Mouse (Mus musculus) G1E-ER4 (cell line): Measurements from ENCODE around the gene Olfr961. TPM values are rescaled to one million over a fixed set of nuclear protein-coding genes. Genes with fewer than 3 reads are reported as not detected.

ENCODE experiments used
- GATA1 ChIP-seq: IDR thresholded peaks from one replicate; pipeline ENCODE4 v1.8.0; 2012; ENCODE audit warnings: low read length, inconsistent platforms
- polyA plus RNA-seq: library from polyadenylated mRNA; stranded (reverse); fragments of >175 nt; gene quantifications from 2 replicates; pipeline ENCODE4 v1.2.3, GENCODE M21; 2012

Gene Olfr961
- not detected in 2 replicates for polyA plus RNA-seq

DNA sequence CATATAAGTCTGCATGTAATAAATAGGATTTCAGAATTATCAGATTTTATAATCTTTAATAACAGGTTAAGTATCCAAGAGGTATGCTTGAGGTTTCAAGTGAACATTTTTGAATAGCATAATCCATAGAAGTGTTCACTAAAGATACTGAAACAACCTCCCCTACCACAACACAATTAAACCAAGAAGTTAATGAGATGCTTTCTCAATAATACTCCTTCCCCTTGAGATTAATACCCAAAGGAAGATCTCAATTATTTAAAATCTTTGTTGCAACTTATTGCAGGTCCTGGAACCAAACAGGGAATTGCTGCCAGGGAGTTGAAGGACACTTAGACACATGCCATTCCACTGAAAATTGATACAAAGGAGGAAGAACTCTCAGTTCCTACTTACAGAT is at the start of gene Olfr961:
Gene Olfr961 (plus strand): TSS at position 301 of the 400 bp plus-strand sequence.
- no peak for TF ChIP-seq GATA1

DNA sequence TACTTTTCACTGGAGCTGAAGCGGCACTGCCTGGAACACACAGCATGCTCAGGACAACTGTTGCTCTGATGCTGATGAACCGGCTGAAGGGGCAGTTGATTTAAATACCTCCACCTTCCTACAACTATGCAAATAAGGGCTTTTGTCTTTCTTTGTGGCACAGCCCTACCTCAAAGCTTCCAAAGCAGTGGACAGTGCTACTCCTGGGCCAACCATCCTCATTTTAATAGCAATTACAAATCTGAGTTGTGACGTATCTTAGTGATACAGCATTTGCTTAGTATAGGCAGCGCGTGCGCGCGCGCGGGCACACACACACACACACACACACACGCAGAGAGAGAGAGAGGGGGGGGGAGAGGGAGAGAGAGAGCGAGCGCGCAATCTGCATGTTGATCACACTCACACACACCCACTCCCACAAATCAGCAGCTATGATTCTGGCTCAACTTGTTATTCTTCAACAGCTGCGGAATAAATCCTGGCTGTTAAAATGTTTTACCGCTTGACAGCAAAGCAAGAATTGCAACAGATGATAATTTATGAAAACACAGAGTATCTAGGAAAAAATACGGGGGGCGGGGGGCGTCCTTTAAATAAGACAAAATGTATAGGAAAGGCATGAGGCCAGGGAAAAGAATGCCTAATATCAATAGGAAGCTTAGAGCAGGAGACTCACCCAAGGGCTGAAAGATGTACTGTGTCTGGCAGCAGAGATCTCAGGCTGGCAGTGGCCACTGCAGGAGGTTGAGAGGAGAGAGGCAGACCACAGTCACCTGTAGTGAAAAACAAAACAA is 42.2 kb upstream of the Olfr961 start:
- TF ChIP-seq GATA1, result no peak

DNA sequence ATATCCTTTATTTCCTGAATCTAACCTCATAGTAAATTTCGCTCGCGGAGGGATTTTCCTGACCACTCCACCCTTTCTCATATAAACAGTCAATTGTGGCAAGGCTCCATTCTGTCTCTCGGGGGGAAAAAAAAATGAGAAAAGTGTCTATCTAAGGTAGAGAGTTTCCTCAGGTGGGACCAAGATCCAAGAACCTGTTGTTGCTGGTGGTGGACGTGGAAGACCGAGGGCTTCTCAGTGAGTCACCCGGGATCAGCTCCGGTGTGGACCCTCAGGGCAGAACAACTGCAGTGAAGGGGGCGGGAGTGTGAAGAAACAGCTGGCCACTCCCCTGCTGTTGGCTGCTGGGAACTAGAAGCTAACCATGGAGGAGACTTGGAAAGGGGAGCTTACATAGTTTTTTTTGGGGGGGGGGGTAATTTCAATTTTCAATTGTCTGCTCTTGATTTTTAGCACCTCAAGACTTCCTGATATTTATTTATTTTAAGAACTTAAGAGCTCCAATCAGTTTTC is 41.5 kb upstream of the Olfr961 start:
- TF ChIP-seq GATA1, result no peak

DNA sequence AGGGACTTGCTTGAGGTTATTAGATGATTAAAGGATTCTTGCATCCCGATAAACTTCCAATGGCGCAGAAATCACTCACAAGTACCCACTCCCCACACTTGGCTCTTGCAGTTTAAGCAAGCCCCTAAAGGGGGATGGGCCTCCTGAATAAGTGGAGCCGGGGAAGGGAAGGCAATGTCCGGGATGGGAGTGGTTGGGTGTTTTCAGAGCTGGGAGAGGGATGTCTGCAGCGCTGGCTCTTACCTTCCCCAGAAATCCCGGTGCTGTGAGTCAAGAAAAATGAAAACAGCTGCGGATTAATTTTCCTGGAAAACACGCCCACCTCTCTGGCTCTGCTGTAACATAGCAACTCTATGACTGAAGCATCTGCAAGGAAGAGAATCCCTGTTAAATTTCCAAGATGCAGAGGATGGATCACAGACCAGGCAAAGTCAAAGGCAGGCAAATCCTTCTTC is 40.9 kb upstream of the Olfr961 start, which contains the start of gene AW551984:
Gene AW551984 (minus strand): TSS at position 405 of the 455 bp plus-strand sequence.
- TF ChIP-seq GATA1, result no peak

DNA sequence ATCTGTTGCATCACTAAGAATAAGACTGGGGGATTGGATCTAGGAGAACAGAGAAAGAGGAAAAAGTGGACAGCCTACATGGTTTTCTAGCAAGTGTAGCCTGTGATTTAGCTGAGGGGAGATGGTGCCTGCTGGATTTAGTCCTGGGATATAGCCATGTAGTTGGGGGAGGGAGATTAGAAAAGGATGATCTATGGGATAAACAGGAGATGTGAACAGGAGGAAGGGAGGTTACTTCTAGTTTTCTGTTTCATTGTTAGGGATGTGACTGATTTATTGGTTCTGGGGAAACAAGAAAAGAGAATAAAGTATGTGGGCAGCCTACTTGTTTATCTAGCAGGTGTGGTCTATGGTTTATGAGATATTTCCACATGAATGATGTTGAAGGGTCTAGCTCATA is 36.4 kb upstream of the Olfr961 start:
- no peak for TF ChIP-seq GATA1

DNA sequence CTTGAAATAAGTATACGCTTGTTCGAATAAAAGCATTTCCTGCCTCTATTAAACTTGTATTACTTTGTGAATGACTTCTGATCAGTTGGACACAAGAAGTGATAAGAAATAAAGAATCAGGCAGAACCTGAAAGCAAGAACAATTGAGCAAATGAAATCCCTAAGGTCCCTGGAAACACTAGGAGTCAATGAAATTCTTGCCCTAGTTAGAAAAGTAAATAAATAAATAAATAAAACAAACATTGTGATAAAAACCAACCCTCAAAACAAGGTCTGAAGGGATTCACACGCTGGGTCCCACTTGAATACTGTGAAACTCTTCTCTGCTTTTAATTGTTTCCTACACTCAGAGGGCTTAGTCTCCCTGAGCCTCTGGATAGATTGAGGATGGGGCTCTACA is 34.5 kb upstream of the Olfr961 start, which contains the start of gene Olfr148:
Gene Olfr148 (plus strand): TSS at position 301 of the 400 bp plus-strand sequence.
- no peak for TF ChIP-seq GATA1

DNA sequence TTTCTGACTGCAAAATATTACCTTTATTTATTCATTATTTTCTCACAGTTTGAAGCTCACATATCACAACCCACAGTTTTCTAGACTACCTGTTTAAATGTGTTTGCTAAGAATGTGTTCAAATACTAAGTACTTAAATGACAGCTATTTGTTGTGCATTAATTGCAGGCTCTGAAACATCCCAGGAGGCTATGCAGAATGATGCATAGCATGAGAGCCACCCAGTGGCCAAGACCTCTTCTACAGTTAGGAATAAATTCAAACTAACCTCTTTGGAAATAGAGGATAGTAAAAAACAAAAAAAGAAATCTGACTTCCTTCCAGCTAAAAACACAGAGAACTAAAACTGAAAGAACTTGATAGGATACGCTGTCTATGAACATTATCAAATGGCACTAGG is 32.9 kb upstream of the Olfr961 start:
- no peak for TF ChIP-seq GATA1

DNA sequence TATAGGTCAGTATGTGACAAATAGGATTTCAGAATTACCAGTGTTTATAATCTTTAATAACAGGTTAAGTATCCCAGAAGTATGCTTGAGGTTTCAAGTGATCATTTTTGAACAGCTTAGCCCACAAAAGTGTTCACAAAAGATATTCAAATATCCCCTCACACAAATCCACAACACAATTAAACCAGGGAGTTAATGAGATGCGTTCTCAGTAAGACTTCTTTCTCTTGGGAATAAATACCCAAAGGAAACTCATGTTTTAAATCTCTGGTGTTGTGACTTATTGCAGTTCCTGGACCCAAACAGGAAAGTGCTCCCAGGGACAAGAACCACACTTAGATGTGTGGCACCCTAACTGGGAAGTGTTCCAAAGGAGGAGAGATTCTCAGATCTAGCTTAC is 23.8 kb upstream of the Olfr961 start, which contains the start of gene Olfr960:
Gene Olfr960 (plus strand): TSS at position 301 of the 400 bp plus-strand sequence.
- no peak for TF ChIP-seq GATA1

DNA sequence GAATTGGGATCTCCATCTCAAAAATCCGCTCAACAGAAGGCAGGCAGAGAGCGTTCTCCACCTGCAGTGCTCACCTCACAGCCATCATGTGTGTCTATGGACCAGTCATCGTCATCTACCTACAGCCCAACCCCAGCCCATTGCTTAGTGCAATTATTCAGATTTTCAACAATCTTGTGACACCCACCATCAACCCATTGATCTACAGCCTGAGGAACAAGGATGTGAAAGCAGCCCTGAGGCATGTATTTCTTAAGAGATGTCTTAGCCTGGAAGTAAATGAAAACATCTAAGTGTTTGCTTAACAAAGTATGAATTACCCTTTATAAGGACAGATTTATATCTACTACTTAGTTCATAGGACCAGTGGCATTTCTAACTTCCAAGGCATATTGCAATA is 21.1 kb upstream of the Olfr961 start:
- TF ChIP-seq GATA1, result no peak

DNA sequence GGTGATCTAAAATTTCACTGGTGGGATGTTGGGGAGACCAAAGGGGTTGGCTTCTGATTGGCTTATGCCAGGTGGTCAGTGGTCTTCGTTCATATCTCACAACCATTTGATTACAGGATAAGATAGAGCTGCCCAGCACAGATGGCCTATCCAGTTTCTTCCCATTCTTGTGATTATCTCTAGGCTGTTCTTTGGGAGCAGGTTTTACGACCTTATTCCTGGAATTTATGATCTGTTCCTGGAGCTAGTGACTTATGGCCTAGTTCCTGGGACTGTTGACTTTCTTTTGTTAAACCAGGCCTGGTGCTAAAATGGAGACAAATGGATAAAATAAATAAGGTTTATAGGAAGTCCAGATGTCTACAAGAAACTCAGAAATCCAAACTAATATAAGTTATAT is 20.2 kb upstream of the Olfr961 start:
- TF ChIP-seq GATA1, result no peak

DNA sequence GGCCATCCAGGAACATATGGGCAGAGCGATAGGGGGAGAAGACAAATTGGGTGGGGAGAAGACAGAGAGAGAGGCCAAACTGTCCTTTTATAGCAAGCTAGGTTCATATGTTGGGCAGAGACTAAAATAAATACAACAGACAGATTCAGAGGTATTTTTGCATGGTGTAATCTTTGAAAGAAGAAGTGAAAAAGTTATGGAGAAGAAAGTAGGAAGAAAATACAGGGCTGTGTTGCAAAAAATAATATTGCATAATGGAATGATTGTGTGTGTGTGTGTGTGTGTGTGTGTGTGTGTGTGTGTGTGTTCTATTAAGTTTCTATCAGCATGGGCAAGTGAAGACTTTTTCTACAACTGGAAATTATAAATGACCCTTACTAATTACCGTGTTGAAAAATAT is 15.8 kb upstream of the Olfr961 start:
- TF ChIP-seq GATA1, result no peak

DNA sequence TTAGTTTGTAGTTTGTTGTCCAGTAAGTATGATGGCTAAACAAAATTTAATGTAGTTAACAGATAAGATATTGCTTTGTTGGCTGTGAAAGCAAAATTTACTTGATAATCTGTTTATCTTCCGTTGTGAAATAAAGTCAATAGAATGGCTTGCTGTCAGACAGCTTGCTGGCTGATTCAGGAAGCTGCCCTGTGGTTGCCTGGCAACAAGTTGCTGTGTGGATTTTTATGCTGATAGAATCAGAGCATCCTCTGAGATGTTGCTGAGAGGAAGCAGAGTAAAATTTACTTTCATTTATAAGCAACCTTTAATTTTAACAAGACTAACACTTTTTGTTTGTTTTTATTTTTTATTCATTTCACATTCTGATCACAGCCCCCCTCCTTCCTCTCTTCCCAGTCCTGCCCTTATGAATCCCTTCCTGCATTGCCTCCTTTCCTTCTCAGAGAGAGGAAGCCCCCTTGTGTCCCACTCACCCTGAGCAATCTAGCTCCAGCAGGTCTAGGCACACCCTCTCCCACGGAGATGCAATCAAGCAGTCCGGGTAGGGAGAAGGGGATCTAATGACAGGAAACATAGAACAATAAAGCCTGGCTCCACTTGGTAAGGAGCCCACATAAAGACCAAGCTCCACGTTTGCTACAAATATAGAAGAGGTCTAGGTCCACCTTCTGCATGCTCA is 10.8 kb upstream of the Olfr961 start:
- TF ChIP-seq GATA1, result no peak

DNA sequence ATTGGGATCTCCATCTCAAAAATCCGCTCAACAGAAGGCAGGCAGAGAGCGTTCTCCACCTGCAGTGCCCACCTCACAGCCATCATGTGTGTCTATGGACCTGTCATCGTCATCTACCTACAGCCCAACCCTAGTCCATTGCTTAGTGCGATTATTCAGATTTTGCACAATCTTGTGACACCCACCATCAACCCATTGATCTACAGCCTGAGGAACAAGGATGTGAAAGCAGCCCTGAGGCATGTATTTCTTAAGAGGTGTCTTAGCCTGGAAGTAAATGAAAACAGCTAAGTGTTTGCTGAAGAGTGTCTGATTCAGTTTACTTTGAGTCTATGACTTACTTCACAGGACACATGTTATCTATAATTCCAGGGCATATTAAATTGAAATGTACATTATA is 2.5 kb downstream of the Olfr961 start:
- no peak for TF ChIP-seq GATA1

DNA sequence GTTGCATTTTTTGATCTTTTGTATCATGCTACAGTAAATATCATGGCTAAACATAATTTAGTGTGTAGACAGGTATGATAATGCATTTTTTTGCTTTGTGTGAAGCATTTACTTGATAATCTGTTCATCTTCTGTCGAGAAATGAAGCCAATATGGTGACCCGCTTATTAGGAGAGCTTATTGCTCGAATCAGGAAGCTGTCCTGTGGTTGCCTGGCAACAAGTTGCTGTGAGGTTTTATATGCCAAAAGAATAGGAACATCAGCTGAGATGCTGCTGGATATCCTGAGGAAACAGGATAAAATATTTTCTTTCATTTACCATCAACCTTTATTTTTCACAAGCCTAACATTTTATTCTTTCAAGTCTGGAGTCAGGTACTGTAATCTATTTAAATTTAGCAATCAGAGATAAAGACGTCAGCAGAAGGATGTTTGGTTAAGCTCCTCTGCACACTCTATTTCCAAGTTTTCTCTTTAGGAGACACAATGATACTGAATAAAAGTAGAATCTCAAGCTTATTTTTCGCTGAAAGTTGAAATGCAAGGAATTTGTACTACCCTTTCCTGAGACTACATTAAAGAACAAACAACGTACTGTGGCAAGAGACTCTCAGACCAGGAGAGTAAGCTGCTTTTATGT is 10.0 kb downstream of the Olfr961 start:
- TF ChIP-seq GATA1, result no peak

DNA sequence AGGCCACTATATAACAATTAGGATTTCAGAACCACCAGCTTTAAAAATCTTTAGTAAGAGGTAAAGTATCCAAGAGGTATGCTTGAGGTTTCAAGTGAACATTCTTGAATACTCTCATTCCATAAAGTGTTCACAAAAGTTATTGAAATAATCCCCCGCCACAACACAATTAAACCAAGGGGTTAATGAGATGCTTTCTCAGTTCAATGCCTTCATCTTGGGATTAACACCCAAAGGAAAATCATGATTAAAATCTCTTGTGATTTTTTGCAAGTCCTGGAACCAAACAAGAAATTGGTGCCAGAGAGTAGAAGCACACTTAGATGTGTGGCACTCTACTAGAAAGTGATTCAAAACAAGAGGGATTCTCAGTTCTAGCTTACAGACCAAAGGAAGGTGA is 22.0 kb downstream of the Olfr961 start, which contains the start of gene Olfr963:
Gene Olfr963 (plus strand): TSS at position 301 of the 400 bp plus-strand sequence.
- TF ChIP-seq GATA1, result no peak

DNA sequence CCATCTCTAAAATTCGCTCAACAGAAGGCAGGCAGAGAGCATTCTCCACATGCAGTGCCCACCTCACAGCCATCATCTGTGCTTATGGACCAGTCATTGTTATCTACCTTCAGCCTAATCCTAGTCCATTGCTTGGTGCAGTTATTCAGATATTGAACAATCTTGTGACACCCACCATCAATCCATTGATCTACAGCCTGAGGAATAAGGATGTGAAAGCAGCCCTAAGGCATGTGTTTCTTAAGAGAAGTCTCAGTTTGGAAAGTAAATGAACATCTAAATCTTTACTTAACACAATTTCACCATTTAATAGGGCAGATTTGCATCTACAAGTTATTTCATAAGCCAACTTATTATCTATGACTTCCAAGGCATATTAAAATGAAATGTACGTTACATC is 24.8 kb downstream of the Olfr961 start:
- no peak for TF ChIP-seq GATA1
